Comparison of ENCODE assay signal across 8 mouse cellular contexts in the genomic region with DNA sequence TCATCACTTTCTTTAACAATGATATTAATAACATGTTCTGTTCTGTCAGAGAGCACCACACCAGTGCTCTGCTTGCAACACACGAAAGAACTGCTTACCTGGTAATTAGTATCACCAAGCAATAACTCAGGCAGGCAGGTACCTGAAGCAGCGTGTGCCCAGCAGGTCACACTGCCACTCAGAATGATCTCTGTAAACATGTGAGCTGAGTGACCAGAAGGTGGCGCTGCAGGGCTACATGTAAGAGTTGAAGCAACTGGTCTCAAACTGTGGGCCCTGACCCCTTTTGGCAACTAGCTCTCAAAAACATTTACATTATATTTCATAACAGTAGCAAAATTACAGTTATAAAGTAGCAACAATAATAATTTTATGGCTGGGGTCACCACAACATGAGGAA. TPM values are rescaled to one million over a fixed set of nuclear protein-coding genes. Genes with fewer than 3 reads are reported as not detected.
DNase-seq lines count a peak whose midpoint lies in the region; ATAC-seq and TF ChIP-seq lines count a peak whose summit lies in the region.

No protein-coding gene starts in this region.

- intact Hi-C loops in heart, postnatal 36 days (cut with DNase I) = loop anchor here (1.0 to 5.0 kb wide), 3 partner anchors 92 to 730 kb away; no protein-coding TSS in a partner anchor

- no peak for ATAC-seq in forebrain, embryonic 11.5 days (replicated peaks; ENCODE audit: low FRiP score)
- no peak for ATAC-seq in forebrain, embryonic 16.5 days
- ATAC-seq in embryonic facial prominence, embryonic 11.5 days (replicated peaks; ENCODE audit: insufficient number of reproducible peaks, low FRiP score, low TSS enrichment, low read depth) = no peak

- no peaks in the 10 kb centered on the region; the same call in 1 of the 2 replicates for H3K36me3 ChIP-seq in forebrain, embryonic 11.5 days (ENCODE audit: control insufficient read depth, insufficient read depth, low read length)
- H3K36me3 ChIP-seq in forebrain, embryonic 16.5 days (ENCODE audit: control insufficient read depth, insufficient read depth) = peaks cover 12% of the 10 kb centered on the region
- no peaks in the 10 kb centered on the region for H3K36me3 ChIP-seq in embryonic facial prominence, embryonic 11.5 days (replicated peaks; ENCODE audit: control insufficient read depth, insufficient read depth, low read depth, low read length)
- peaks cover 12% of the 10 kb centered on the region for H3K36me3 ChIP-seq in spleen, adult 2 months (ENCODE audit: control insufficient read depth, insufficient read depth, low read length)

- 13% methylated on average over 3 of the region's 3 CpGs for WGBS in forebrain, embryonic 11.5 days
- 7% methylated on average over 3 of the region's 3 CpGs for WGBS in forebrain, embryonic 16.5 days
- 12% methylated on average over 3 of the region's 3 CpGs for WGBS in embryonic facial prominence, embryonic 11.5 days
- 39% methylated on average over 3 of the region's 3 CpGs for WGBS in spleen, adult 2 months

- no peaks in the 10 kb centered on the region for H3K9me3 ChIP-seq in forebrain, embryonic 11.5 days (ENCODE audit: control insufficient read depth, low read length)
- H3K9me3 ChIP-seq in forebrain, embryonic 16.5 days (ENCODE audit: control insufficient read depth, low read length) = no peaks in the 10 kb centered on the region
- no peaks in the 10 kb centered on the region for H3K9me3 ChIP-seq in embryonic facial prominence, embryonic 11.5 days (replicated peaks; ENCODE audit: control insufficient read depth, low read length)

- peak; percentile 75; the same call in 1 of the 2 replicates for TF ChIP-seq CTCF in spleen, adult 2 months (IDR thresholded peaks at IDR 0.05; ENCODE audit: extremely low read depth, insufficient read depth, insufficient read length, insufficient replicate concordance)

- no peak overlapping the region for H3K4me2 ChIP-seq in forebrain, embryonic 11.5 days (ENCODE audit: low read depth, low read length, severe bottlenecking)
- H3K4me2 ChIP-seq in forebrain, embryonic 16.5 days (ENCODE audit: low read length) = no peak overlapping the region
- H3K4me2 ChIP-seq in embryonic facial prominence, embryonic 11.5 days (ENCODE audit: low read depth, low read length) = no peak overlapping the region

- no peaks in the 10 kb centered on the region for H3K4me1 ChIP-seq in forebrain, embryonic 11.5 days (replicated peaks; ENCODE audit: control insufficient read depth, insufficient read depth, low read length)
- no peaks in the 10 kb centered on the region for H3K4me1 ChIP-seq in forebrain, embryonic 16.5 days (replicated peaks; ENCODE audit: control insufficient read depth, insufficient read depth, low read length)
- no peaks in the 10 kb centered on the region for H3K4me1 ChIP-seq in embryonic facial prominence, embryonic 11.5 days (ENCODE audit: control insufficient read depth, insufficient read depth, low read length)
- no peaks in the 10 kb centered on the region for H3K4me1 ChIP-seq in spleen, adult 2 months (ENCODE audit: control insufficient read depth, insufficient read depth, insufficient read length)

- DNase-seq in forebrain, embryonic 11.5 days (ENCODE audit: low spot score) = peak; percentile 87
- peak; percentile 82 to 86 for DNase-seq in adrenal gland, postnatal 36 days
- DNase-seq in embryonic facial prominence, embryonic 11.5 days (ENCODE audit: low spot score) = peak; percentile 87
- peak; percentile 63 to 82 for DNase-seq in heart, postnatal 36 days
- peak; percentile 43 to 54 for DNase-seq in layer of hippocampus, postnatal 14 days (ENCODE audit: low spot score in 2 of 2)
- DNase-seq in mesoderm, embryonic 11.5 days (ENCODE audit: low read depth, low spot score) = peak; percentile 87
- peak; percentile 47 to 71 for DNase-seq in spleen, adult 2 months (ENCODE audit: low read depth in 1 of 2, low spot score in 2 of 2)

- H3K27ac ChIP-seq in forebrain, embryonic 11.5 days (ENCODE audit: low read depth, low read length) = no peak overlapping the region
- H3K27ac ChIP-seq in forebrain, embryonic 16.5 days (ENCODE audit: low read length) = no peak overlapping the region
- no peak overlapping the region for H3K27ac ChIP-seq in embryonic facial prominence, embryonic 11.5 days (replicated peaks; ENCODE audit: low read depth, low read length)
- H3K27ac ChIP-seq in spleen, adult 2 months (ENCODE audit: insufficient read depth, low read length) = no peak overlapping the region

- no peak for TF ChIP-seq POLR2A in spleen, adult 2 months (IDR thresholded peaks at IDR 0.05; ENCODE audit: low read depth, low read length)

- no peak overlapping the region for H3K4me3 ChIP-seq in forebrain, embryonic 11.5 days (ENCODE audit: low read depth, low read length)
- H3K4me3 ChIP-seq in forebrain, embryonic 16.5 days (replicated peaks; ENCODE audit: low read length) = no peak overlapping the region
- no peak overlapping the region for H3K4me3 ChIP-seq in embryonic facial prominence, embryonic 11.5 days (ENCODE audit: low read depth, low read length)
- H3K4me3 ChIP-seq in spleen, adult 2 months (ENCODE audit: extremely low read depth, insufficient read depth, insufficient read length) = no peak overlapping the region; the same call in 1 of the 2 replicates

- H3K27me3 ChIP-seq in forebrain, embryonic 11.5 days (ENCODE audit: control insufficient read depth, insufficient read depth, low read length) = no peaks in the 10 kb centered on the region
- H3K27me3 ChIP-seq in forebrain, embryonic 16.5 days (replicated peaks; ENCODE audit: control insufficient read depth, insufficient read depth, low read length) = no peaks in the 10 kb centered on the region
- H3K27me3 ChIP-seq in embryonic facial prominence, embryonic 11.5 days (ENCODE audit: control insufficient read depth, insufficient read depth, low read length) = no peaks in the 10 kb centered on the region
- H3K27me3 ChIP-seq in spleen, adult 2 months (ENCODE audit: control insufficient read depth, insufficient read depth, low read length) = no peaks in the 10 kb centered on the region

- H3K9ac ChIP-seq in forebrain, embryonic 11.5 days (ENCODE audit: low read length) = no peak overlapping the region
- H3K9ac ChIP-seq in forebrain, embryonic 16.5 days (replicated peaks; ENCODE audit: low read depth, low read length) = no peak overlapping the region
- H3K9ac ChIP-seq in embryonic facial prominence, embryonic 11.5 days (replicated peaks; ENCODE audit: low read length) = no peak overlapping the region

RNA-seq across cellular contexts. Expression of gene Hus1b, which starts 59.1 kb away (rescaled TPM):
- not detected in 2 replicates for polyA plus RNA-seq in forebrain, embryonic 11.5 days (2014; fragmentation: Nextera tagmentation; extraction: Ambion mirVana)
- not detected in 2 replicates for polyA plus RNA-seq in forebrain, embryonic 16.5 days (2015; fragmentation: Nextera tagmentation; extraction: Ambion mirVana)
- under 1 TPM; 0.46 to 0.96 TPM for total RNA-seq in adrenal gland, postnatal 36 days (2021)
- not detected in 2 replicates for polyA plus RNA-seq in embryonic facial prominence, embryonic 11.5 days (2014; fragmentation: Nextera tagmentation; extraction: Ambion mirVana)
- total RNA-seq in heart, postnatal 36 days (2021) = under 1 TPM in 1 of 2 experiments, not detected in 1; 0.25 TPM
- total RNA-seq in layer of hippocampus, postnatal 14 days (2021) = under 1 TPM; 0.43 to 0.55 TPM
- 0.21 and 0.35 TPM in 2 replicates for polyA plus RNA-seq in spleen, adult 2 months (2012; rRNA removed)
